Comparison of ENCODE assay signal across 27 mouse cellular contexts in genomic region chr1:151359374-151359773, GRCm38 (mm10).
"Had no signal": no experiment of that assay in that cellular context is flagged by ENCODE, and none has a peak within 500 bp of the region (broad histone marks: within the 10 kb centered on the region; RNA-seq: fewer than 3 reads in every experiment).

No protein-coding gene starts in this region.

- H3K4me1 ChIP-seq: heart, embryonic 13.5 days; heart, embryonic 15.5 days; hindbrain, embryonic 10.5 days; hindbrain, embryonic 12.5 days; intestine, embryonic 15.5 days; limb, embryonic 13.5 days; limb, embryonic 15.5 days; liver, embryonic 12.5 days had no signal

- H3K4me2 ChIP-seq: heart, embryonic 11.5 days; heart, embryonic 13.5 days; heart, embryonic 15.5 days; hindbrain, embryonic 12.5 days; hindbrain, embryonic 14.5 days; intestine, embryonic 15.5 days; limb, embryonic 13.5 days; limb, embryonic 15.5 days; liver, embryonic 12.5 days had no signal

- H3K27me3 ChIP-seq: heart, embryonic 13.5 days; heart, embryonic 15.5 days; hindbrain, embryonic 12.5 days; intestine, embryonic 15.5 days; limb, embryonic 13.5 days; limb, embryonic 15.5 days; liver, embryonic 12.5 days had no signal

- ATAC-seq: hindbrain, embryonic 16.5 days; inflammation-experienced regulatory T-cells, adult 6 months; intestine, embryonic 15.5 days; intestine, postnatal 0 days; liver, embryonic 12.5 days had no signal

- H3K27ac ChIP-seq: heart, embryonic 13.5 days; heart, embryonic 15.5 days; hindbrain, embryonic 10.5 days; hindbrain, embryonic 12.5 days; hindbrain, embryonic 14.5 days; intestine, embryonic 15.5 days; layer of hippocampus, adult 2 months; limb, embryonic 13.5 days; limb, embryonic 15.5 days; liver, embryonic 12.5 days; liver, embryonic 14.5 days had no signal

- DNase-seq: gastrocnemius, postnatal 14 days; gastrocnemius, postnatal 36 days; heart, adult 18-20 months; heart, postnatal 14 days; heart, postnatal 36 days; kidney, adult 18-20 months; kidney, adult 8-10 months; kidney, postnatal 10 days; kidney, postnatal 25 days; kidney, postnatal 4 days; left cerebral cortex, postnatal 4 days had no signal

- H3K9me3 ChIP-seq: heart, embryonic 13.5 days; heart, embryonic 15.5 days; hindbrain, embryonic 10.5 days; hindbrain, embryonic 12.5 days; intestine, embryonic 15.5 days; limb, embryonic 13.5 days; limb, embryonic 15.5 days; liver, embryonic 12.5 days had no signal

- H3K9ac ChIP-seq: heart, embryonic 13.5 days; heart, embryonic 15.5 days; hindbrain, embryonic 12.5 days; hindbrain, embryonic 14.5 days; intestine, embryonic 15.5 days; limb, embryonic 13.5 days; limb, embryonic 15.5 days; liver, embryonic 12.5 days; liver, embryonic 14.5 days had no signal

- H3K4me3 ChIP-seq: heart, embryonic 13.5 days; heart, embryonic 15.5 days; hindbrain, embryonic 10.5 days; hindbrain, embryonic 12.5 days; intestine, embryonic 15.5 days; layer of hippocampus, adult 2 months; left cerebral cortex, adult 2 months; limb, embryonic 13.5 days; limb, embryonic 15.5 days; liver, embryonic 12.5 days had no signal
